Comparison of ENCODE assay signal across 10 mouse cellular contexts in the genomic region with DNA sequence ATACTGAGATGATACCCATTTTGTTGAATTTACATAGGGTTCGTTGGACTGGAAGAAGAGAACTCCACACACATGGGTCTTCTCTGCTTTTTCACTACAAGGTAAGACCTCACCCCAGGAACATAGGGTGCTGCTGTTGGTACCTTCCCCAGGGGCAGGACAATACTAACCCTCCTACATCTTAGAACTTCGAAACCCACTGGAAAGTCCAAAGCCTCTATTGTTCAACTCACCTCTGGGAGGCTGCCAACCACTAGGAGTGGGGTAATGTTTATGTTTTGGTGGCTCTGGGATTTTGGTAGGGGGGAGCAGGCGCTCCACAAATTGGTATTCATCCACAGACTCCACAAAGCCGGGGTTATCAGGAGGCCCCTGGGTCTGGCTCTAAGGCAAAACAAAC. TPM values are rescaled to one million over a fixed set of nuclear protein-coding genes. Genes with fewer than 3 reads are reported as not detected.
DNase-seq lines count a peak whose midpoint lies in the region; ATAC-seq and TF ChIP-seq lines count a peak whose summit lies in the region.
"Had no signal": no experiment of that assay in that cellular context is flagged by ENCODE, and none has a peak within 500 bp of the region (broad histone marks: within the 10 kb centered on the region; RNA-seq: fewer than 3 reads in every experiment).

No protein-coding gene starts in this region.

- H3K27me3 ChIP-seq in embryonic facial prominence, embryonic 13.5 days: no peaks in the 10 kb centered on the region
- no peaks in the 10 kb centered on the region for H3K27me3 ChIP-seq in hindbrain, embryonic 16.5 days (replicated peaks; ENCODE audit: control insufficient read depth, insufficient read depth, low read length)
- no peaks in the 10 kb centered on the region for H3K27me3 ChIP-seq in midbrain, postnatal 0 days (ENCODE audit: insufficient read depth, low read length)

- DNase-seq in layer of hippocampus, adult 2 months (ENCODE audit: low spot score in 2 of 2): no peak
- DNase-seq in layer of hippocampus, adult 18-20 months (ENCODE audit: low spot score in 2 of 2): no peak
- DNase-seq in midbrain, postnatal 0 days (ENCODE audit: low spot score): no peak
- DNase-seq in layer of hippocampus, adult 11-12 months (ENCODE audit: low spot score): no peak
- DNase-seq in layer of hippocampus, postnatal 36 days: no peak
- DNase-seq in ovary, postnatal 10 days (ENCODE audit: low spot score): no peak
- DNase-seq: adrenal gland, adult 8-10 months had no signal

- peaks cover 55% of the 10 kb centered on the region for H3K36me3 ChIP-seq in embryonic facial prominence, embryonic 13.5 days
- peaks cover 30% of the 10 kb centered on the region for H3K36me3 ChIP-seq in hindbrain, embryonic 16.5 days (ENCODE audit: control insufficient read depth, insufficient read depth, low read length)
- H3K36me3 ChIP-seq in midbrain, postnatal 0 days (ENCODE audit: insufficient read depth, low read length): peaks cover 24% of the 10 kb centered on the region

- H3K27ac ChIP-seq in layer of hippocampus, adult 2 months: no peak overlapping the region
- no peak overlapping the region for H3K27ac ChIP-seq in embryonic facial prominence, embryonic 13.5 days
- H3K27ac ChIP-seq in hindbrain, embryonic 16.5 days (ENCODE audit: low read depth, low read length): no peak overlapping the region
- no peak overlapping the region for H3K27ac ChIP-seq in midbrain, postnatal 0 days (ENCODE audit: low read depth, low read length)

- peaks cover 21% of the 10 kb centered on the region for H3K4me1 ChIP-seq in embryonic facial prominence, embryonic 13.5 days
- H3K4me1 ChIP-seq in hindbrain, embryonic 16.5 days (ENCODE audit: control insufficient read depth, insufficient read depth, low read depth, low read length): peaks cover 20% of the 10 kb centered on the region
- peaks cover 6% of the 10 kb centered on the region; the same call in 1 of the 2 replicates for H3K4me1 ChIP-seq in midbrain, postnatal 0 days (ENCODE audit: insufficient read depth, low read length)

- no peaks in the 10 kb centered on the region for H3K9me3 ChIP-seq in embryonic facial prominence, embryonic 13.5 days
- no peaks in the 10 kb centered on the region for H3K9me3 ChIP-seq in hindbrain, embryonic 16.5 days (ENCODE audit: control insufficient read depth, low read length)
- no peaks in the 10 kb centered on the region for H3K9me3 ChIP-seq in midbrain, postnatal 0 days (ENCODE audit: low read length)

- WGBS in embryonic facial prominence, embryonic 13.5 days: 51% methylated on average over 4 of the region's 4 CpGs
- 47% methylated on average over 4 of the region's 4 CpGs for WGBS in hindbrain, embryonic 16.5 days
- 57% methylated on average over 4 of the region's 4 CpGs for WGBS in midbrain, postnatal 0 days

- peak overlapping the region; percentile 84 for H3K4me2 ChIP-seq in embryonic facial prominence, embryonic 13.5 days
- H3K4me2 ChIP-seq in hindbrain, embryonic 16.5 days (ENCODE audit: low read length): peak overlapping the region; percentile 86
- peak overlapping the region; percentile 74 for H3K4me2 ChIP-seq in midbrain, postnatal 0 days (ENCODE audit: low read depth, low read length, poor library complexity, severe bottlenecking)

- no peak for TF ChIP-seq CTCF in layer of hippocampus, adult 2 months (conservative IDR thresholded peaks at IDR 0.05)
- TF ChIP-seq CTCF in midbrain, postnatal 0 days (IDR thresholded peaks at IDR 0.05): no peak

- H3K9ac ChIP-seq in embryonic facial prominence, embryonic 13.5 days: peak overlapping the region; percentile 97
- H3K9ac ChIP-seq in hindbrain, embryonic 16.5 days (ENCODE audit: low read depth, low read length): peak overlapping the region; percentile 85
- H3K9ac ChIP-seq in midbrain, postnatal 0 days (replicated peaks; ENCODE audit: low read length, poor library complexity, severe bottlenecking): peak overlapping the region; percentile 78

- no peak for ATAC-seq in embryonic facial prominence, embryonic 13.5 days (ENCODE audit: insufficient number of reproducible peaks, insufficient read depth, low FRiP score, low TSS enrichment, low read depth)
- ATAC-seq in hindbrain, embryonic 16.5 days: no peak
- no peak for ATAC-seq in midbrain, postnatal 0 days (ENCODE audit: low FRiP score)
- ATAC-seq: inflammation-experienced regulatory T-cells, adult 6 months had no signal

- H3K4me3 ChIP-seq in layer of hippocampus, adult 2 months: peak overlapping the region; percentile 96
- peak overlapping the region; percentile 86 for H3K4me3 ChIP-seq in embryonic facial prominence, embryonic 13.5 days
- H3K4me3 ChIP-seq in hindbrain, embryonic 16.5 days (ENCODE audit: low read length): peak overlapping the region; percentile 63
- H3K4me3 ChIP-seq in midbrain, postnatal 0 days (ENCODE audit: low read depth, low read length): peak overlapping the region; percentile 53

RNA-seq across cellular contexts. Expression of a gene that starts 0.9 kb away (rescaled TPM):
- total RNA-seq in layer of hippocampus, adult 2 months (2021): 10 to 100 TPM; 42.8 to 49.6 TPM
- total RNA-seq in layer of hippocampus, adult 18-20 months (2021): 10 to 100 TPM; 48.0 to 52.0 TPM
- 79.5 and 80.4 TPM in 2 replicates for polyA plus RNA-seq in embryonic facial prominence, embryonic 13.5 days (2015; fragmentation: Nextera tagmentation; extraction: Ambion mirVana)
- polyA plus RNA-seq in hindbrain, embryonic 16.5 days (2015; fragmentation: Nextera tagmentation; extraction: Ambion mirVana): 62.4 and 68.8 TPM in 2 replicates
- total RNA-seq in midbrain, postnatal 0 days (2014; rRNA removed): 34.7 and 37.3 TPM in 2 replicates
- polyA plus RNA-seq in midbrain, postnatal 0 days (2015; fragmentation: Nextera tagmentation; extraction: Ambion mirVana): 50.0 and 55.8 TPM in 2 replicates
- 10 to 100 TPM; 46.8 to 47.9 TPM for total RNA-seq in layer of hippocampus, postnatal 36 days (2021)

RNA-seq across cellular contexts. Expression of a gene that starts 0.9 kb away (rescaled TPM):
- 100 to 1,000 TPM; 676 to 714 TPM for total RNA-seq in layer of hippocampus, adult 2 months (2021)
- 100 to 1,000 TPM; 769 to 789 TPM for total RNA-seq in layer of hippocampus, adult 18-20 months (2021)
- 714 and 858 TPM in 2 replicates for polyA plus RNA-seq in embryonic facial prominence, embryonic 13.5 days (2015; fragmentation: Nextera tagmentation; extraction: Ambion mirVana)
- polyA plus RNA-seq in hindbrain, embryonic 16.5 days (2015; fragmentation: Nextera tagmentation; extraction: Ambion mirVana): 471 and 479 TPM in 2 replicates
- 494 and 628 TPM in 2 replicates for total RNA-seq in midbrain, postnatal 0 days (2014; rRNA removed)
- polyA plus RNA-seq in midbrain, postnatal 0 days (2015; fragmentation: Nextera tagmentation; extraction: Ambion mirVana): 587 and 625 TPM in 2 replicates
- 100 to 1,000 TPM; 676 to 701 TPM for total RNA-seq in layer of hippocampus, postnatal 36 days (2021)

RNA-seq across cellular contexts. Expression of a gene that starts 4.3 kb away (rescaled TPM):
- 10 to 100 TPM; 39.0 to 42.5 TPM for total RNA-seq in layer of hippocampus, adult 2 months (2021)
- 10 to 100 TPM; 34.6 to 36.2 TPM for total RNA-seq in layer of hippocampus, adult 18-20 months (2021)
- 33.2 TPM in 2 replicates for polyA plus RNA-seq in embryonic facial prominence, embryonic 13.5 days (2015; fragmentation: Nextera tagmentation; extraction: Ambion mirVana)
- polyA plus RNA-seq in hindbrain, embryonic 16.5 days (2015; fragmentation: Nextera tagmentation; extraction: Ambion mirVana): 31.5 and 35.2 TPM in 2 replicates
- 53.3 and 59.1 TPM in 2 replicates for total RNA-seq in midbrain, postnatal 0 days (2014; rRNA removed)
- 40.4 and 41.0 TPM in 2 replicates for polyA plus RNA-seq in midbrain, postnatal 0 days (2015; fragmentation: Nextera tagmentation; extraction: Ambion mirVana)
- 10 to 100 TPM; 33.1 to 35.2 TPM for total RNA-seq in layer of hippocampus, postnatal 36 days (2021)

RNA-seq across cellular contexts. Expression of a gene that starts 10.3 kb away (rescaled TPM):
- total RNA-seq in layer of hippocampus, adult 2 months (2021): 10 to 100 TPM; 42.0 to 45.1 TPM
- total RNA-seq in layer of hippocampus, adult 18-20 months (2021): 10 to 100 TPM; 43.4 to 44.5 TPM
- 28.3 and 28.4 TPM in 2 replicates for polyA plus RNA-seq in embryonic facial prominence, embryonic 13.5 days (2015; fragmentation: Nextera tagmentation; extraction: Ambion mirVana)
- polyA plus RNA-seq in hindbrain, embryonic 16.5 days (2015; fragmentation: Nextera tagmentation; extraction: Ambion mirVana): 29.0 and 38.4 TPM in 2 replicates
- total RNA-seq in midbrain, postnatal 0 days (2014; rRNA removed): 27.8 and 36.3 TPM in 2 replicates
- 34.6 and 34.8 TPM in 2 replicates for polyA plus RNA-seq in midbrain, postnatal 0 days (2015; fragmentation: Nextera tagmentation; extraction: Ambion mirVana)
- total RNA-seq in layer of hippocampus, postnatal 36 days (2021): 10 to 100 TPM; 46.4 to 52.3 TPM

RNA-seq across cellular contexts. Expression of a gene that starts 11.5 kb away (rescaled TPM):
- 10 to 100 TPM; 25.3 to 26.0 TPM for total RNA-seq in layer of hippocampus, adult 2 months (2021)
- total RNA-seq in layer of hippocampus, adult 18-20 months (2021): 10 to 100 TPM; 22.4 to 24.4 TPM
- polyA plus RNA-seq in embryonic facial prominence, embryonic 13.5 days (2015; fragmentation: Nextera tagmentation; extraction: Ambion mirVana): 21.7 and 22.0 TPM in 2 replicates
- polyA plus RNA-seq in hindbrain, embryonic 16.5 days (2015; fragmentation: Nextera tagmentation; extraction: Ambion mirVana): 61.3 and 64.6 TPM in 2 replicates
- total RNA-seq in midbrain, postnatal 0 days (2014; rRNA removed): 79.5 and 98.1 TPM in 2 replicates
- 50.2 and 51.6 TPM in 2 replicates for polyA plus RNA-seq in midbrain, postnatal 0 days (2015; fragmentation: Nextera tagmentation; extraction: Ambion mirVana)
- 10 to 100 TPM; 26.4 to 34.2 TPM for total RNA-seq in layer of hippocampus, postnatal 36 days (2021)
